Mouse (Mus musculus) mesoderm, embryonic 11.5 days (tissue): ENCODE measurements at regions not wholly inside any gene's neighbourhood (a gene's known extent, or its start where the extent isn't known, plus 50 kb on each side); places are given as distances from the start of the nearest gene placed in this dataset.
A peak's percentile ranks its signal among the peaks of the same experiment; 100 is the strongest.

Experiments used
- DNase-seq: peaks from one replicate; pipeline ENCODE4 v3.0.0-alpha.2; 2012; ENCODE audit warnings: low read depth, low spot score

GRCm38 (mm10) chr4:64335814-64336213 lies 289.0 kb upstream of the Tnc start:
- DNase-seq, result no peak

DNA sequence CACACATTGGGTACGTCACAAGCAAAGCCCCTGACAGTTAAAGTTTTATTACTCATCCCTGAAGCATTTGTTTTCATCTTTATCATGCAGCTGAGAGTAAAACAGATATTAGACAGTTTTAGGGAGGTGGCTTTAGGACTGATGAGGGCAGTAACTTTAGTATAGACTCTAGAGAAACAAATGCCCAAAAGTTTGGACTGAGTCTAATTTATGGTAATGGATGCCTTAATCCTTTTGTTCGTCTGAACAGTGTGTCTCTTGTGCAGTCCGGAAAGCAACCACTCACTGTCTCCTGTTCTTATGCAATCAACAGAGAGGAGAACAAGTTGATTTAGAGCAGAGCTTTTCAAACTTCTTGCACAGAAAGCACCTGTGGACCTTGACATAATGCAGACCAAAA lies 283.4 kb upstream of the Tnc start:
- peak; percentile 24 for DNase-seq

GRCm38 (mm10) chr4:64324391-64324790 lies 277.6 kb upstream of the Tnc start:
- no peak for DNase-seq

GRCm38 (mm10) chr4:64316553-64317347 lies 269.9 kb upstream of the Tnc start:
- DNase-seq, result no peak

DNA sequence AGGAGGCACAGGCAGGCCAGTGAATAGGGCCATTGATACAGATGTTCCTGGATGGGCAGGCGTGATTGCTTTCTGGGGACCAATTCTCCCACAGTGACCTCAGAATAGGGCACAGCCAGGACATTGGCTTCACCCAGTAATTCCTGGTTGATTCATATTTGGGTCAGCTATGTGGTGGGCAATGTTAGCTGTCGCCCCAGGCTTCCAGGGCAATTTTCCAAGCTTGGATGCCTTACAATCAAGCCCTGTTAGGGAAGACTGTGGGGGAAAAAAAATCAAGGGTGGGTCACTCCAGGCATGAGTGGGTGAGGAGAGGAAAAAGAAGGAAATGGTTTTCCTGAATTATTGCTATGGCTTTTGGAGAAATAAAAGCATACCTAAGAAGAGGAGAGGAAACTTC lies 250.1 kb upstream of the Tnc start:
- no peak for DNase-seq

DNA sequence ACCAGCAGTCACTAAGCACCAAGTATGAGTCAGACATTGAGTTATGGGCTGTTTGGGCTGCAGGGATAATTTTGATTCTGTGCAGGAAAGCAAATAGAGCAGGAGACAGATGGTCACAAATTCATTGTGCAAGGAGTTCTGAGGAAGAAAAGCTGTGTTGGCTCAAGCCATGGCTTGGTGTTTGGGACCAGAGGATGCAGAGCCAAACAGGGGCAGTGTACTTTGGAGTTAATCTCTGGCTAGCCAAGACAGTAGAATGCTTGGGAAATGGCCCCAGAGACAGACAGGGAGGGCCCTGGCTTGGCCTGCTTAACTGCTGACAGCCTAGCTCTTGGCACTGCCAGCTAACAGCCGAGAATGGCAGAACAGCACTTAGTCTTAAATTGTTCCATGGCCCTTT lies 235.7 kb upstream of the Tnc start:
- DNase-seq, result no peak

- peak; percentile 85 for DNase-seq
These were observed 230.2 kb upstream of the Tnc start for GRCm38 (mm10) chr4:64276980-64277379.

DNA sequence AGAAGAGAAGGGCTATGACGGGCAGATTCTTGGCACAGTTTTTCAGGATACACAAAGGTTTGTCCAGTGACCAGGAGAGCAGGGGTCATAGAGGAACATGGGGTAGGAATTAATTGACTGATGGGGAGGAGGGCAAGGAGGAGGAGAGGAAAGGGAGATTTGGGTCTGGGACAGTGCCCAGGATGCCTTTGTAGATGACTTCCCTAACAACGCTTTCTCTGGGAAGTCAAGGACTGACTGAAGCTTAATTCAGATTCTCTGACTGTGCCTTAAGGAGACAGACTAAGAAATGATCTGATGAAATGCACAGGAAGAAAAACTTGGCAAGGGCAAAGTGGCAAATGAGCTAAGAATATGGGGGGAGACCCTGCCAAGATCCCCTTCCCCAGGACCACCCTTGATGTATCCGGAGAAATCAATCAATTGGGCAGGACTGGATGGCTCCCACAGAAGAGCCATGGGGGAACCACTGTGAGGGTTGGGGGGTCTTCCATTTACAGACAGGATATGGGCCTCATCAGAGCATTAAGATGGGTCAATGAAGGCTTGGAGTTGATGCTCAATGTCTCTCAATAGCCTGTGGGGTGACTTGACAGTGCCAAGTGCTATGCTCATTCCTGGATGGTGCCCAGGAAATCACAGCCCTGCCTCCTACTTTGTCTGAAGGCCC lies 227.6 kb upstream of the Tnc start:
- DNase-seq, result no peak

GRCm38 (mm10) chr4:64269846-64270245 lies 223.0 kb upstream of the Tnc start:
- DNase-seq, result peak; percentile 24

GRCm38 (mm10) chr4:64269117-64269516 lies 222.3 kb upstream of the Tnc start:
- DNase-seq, result no peak

DNA sequence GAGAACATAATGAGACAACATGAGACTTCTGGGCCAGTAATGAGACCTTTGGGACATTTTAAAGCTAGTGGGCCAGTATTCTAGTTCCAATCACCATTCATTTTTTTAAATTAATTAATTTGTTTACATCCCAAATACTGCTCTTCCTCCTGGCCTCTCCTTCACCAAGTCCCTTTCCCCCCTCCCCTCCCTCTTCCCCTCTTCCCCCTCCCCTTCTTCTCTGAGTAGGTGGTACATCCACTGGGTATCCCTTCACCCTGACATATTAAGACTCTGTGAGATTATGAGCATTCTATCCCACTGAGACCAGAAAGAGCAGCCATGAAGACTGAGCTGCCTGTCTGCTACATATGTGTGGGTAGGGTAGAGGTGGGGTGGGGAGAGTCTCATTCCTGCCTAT lies 213.7 kb upstream of the Tnc start:
- no peak for DNase-seq

DNA sequence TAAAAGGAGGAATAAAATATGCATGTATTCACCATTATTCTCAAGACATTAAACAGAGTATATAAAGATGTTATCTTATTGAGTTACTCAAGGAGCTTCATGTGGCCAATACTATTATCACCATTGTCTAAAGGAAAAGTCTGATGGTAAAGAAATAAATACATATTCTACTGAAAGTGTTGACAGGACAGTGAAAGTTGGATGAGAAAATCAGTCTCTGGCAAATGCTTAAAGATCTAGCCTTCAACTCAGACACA lies 213.3 kb upstream of the Tnc start:
- no peak for DNase-seq

GRCm38 (mm10) chr4:64259348-64260187 lies 212.8 kb upstream of the Tnc start:
- DNase-seq, result no peak

GRCm38 (mm10) chr4:64255253-64255652 lies 208.4 kb upstream of the Tnc start:
- no peak for DNase-seq

DNA sequence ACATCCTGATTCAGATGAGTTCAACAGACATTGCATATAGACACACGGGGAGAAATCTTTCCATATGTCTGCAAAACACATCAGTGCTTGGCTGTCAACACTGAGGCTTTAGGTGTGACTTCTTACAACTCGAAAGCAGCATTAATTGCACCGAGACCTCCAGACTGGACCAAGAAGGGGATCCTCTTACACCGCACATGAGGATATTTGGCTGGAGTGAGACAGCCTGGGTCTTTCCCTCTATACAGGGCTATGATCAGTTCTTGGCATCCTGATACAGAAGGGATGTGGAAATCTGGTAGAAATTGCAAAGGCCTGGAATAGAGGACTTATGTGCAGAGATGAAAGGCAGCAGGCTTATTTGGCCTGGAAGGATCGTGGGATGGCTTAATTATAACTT lies 203.9 kb upstream of the Tnc start:
- DNase-seq, result no peak

DNA sequence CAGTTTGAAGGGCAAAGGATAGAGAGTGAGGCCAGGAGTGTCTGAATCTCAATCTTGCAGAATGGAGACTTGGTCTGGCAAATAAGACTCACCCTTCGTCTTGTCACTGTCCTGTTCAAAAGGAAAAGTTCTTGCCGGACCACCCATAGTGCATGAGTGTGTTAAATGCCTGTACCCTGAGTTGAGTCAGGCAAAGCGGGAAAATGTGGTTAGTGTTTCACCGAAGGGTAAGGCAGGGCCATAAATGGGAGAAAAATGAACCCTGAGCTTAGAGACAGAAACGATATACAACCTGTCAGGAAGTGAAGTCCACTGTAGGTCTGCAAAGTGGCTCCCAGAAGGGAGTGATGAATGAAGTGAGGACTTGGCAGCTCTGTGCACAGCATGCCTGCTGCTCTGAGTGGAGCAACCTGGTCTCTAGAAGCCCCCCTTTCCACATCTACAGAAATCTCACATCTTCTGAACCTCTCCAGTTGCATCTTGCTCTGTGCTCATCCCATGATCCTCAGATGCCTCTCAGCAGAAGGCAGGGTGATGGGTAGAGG lies 191.5 kb upstream of the Tnc start:
- DNase-seq, result peak; percentile 41

GRCm38 (mm10) chr4:64235534-64235933 lies 188.7 kb upstream of the Tnc start:
- no peak for DNase-seq

DNA sequence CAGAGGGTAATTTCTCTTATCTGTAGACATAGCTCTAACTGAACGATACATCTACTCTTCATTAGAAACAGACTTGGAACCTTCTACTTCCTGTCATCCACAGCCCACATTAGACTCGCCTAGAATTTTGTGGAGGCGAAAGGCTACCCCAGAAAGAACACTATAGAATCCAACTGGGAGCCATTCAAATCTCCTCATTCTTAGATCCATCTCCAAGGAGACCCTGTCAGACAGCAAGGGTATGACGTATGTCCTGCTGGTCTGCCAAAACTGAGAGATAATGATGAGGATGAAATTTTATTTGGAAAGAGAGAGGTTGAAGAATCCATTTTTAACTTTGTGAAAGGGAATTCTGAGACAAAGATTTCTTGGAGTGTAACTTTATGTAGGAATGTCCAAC lies 185.3 kb upstream of the Tnc start:
- no peak for DNase-seq

- DNase-seq, result no peak
These were observed 181.5 kb upstream of the Tnc start for GRCm38 (mm10) chr4:64228341-64228740.

DNA sequence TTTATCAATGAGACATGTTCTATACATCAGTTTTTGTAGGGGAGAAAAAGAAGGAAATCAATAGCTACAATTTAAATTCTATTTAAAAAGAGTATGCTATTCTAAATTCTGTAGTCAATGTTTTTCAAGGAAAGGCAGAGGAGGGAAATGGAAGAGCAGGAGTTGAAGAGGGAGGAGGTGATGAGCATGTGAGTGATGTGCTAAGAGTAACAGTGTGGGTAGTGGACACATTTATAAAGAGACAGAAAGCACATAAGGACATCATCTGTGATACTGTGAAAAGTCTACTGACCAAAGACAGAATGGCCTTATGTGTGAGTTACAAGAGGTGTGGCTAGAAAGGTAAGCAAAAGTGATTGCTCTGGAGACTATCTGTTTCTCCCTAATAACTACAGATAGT lies 179.8 kb upstream of the Tnc start:
- no peak for DNase-seq

GRCm38 (mm10) chr4:64224918-64225317 lies 178.1 kb upstream of the Tnc start:
- no peak for DNase-seq

DNA sequence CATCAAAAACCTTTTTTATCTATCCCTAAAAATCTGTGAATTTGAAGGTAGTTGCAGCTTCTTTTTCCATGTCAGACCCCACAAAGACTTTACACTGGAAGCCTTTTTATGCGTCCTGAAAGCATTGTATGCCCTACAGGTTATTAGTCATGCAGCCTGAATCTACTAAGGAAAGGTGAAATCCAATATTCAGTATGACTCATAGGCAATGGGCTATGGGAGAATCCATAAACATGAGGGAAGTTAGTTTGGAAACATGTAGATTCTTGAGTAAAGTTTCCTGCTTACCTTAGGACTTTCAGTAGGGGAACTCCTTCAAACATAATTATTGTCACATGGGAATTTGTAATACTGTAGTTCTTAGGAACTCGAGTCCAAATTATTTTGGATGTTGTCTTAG lies 173.0 kb upstream of the Tnc start:
- DNase-seq, result no peak
